Mouse (Mus musculus): ENCODE data around the gene Krtap29-1.
A peak's percentile ranks its signal among the peaks of the same experiment; 100 is the strongest.

DNA sequence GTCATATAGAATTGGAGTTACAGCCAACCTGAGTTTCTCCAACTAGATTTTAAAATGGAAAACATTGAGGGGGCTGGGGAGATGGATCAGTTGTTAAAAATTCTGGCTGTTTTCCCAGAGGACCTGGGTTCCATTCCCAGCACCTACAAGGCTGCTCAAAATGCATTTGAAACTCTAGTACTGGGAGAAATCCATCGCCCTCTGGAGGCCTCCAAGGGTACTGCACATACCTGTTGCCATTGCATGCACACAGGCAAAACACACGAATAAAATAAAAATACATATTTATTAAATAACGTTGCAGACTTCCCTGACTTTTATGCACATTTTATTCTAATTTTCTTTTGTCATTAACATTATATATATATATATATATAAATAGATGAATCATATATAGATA, 27.8 kb upstream of the Krtap29-1 start:
- TF ChIP-seq POLR2A (IDR thresholded peaks at IDR 0.05; ENCODE audit: insufficient read depth, low read length) (no peak), EP300 (IDR thresholded peaks at IDR 0.05; ENCODE audit: insufficient read depth, low read depth, low read length) (no peak), CTCF (IDR thresholded peaks at IDR 0.05; ENCODE audit: low read depth, low read length) (peak; percentile 15)

All from ES-Bruce4 (cell line).